Mouse (Mus musculus) lung, embryonic 15.5 days (tissue): ENCODE measurements at regions not wholly inside any gene's neighbourhood (a gene's known extent, or its start where the extent isn't known, plus 50 kb on each side); places are given as distances from the start of the nearest gene placed in this dataset.

Experiments
- ATAC-seq: fragments of 200-750 bp; cut with Nextera tagmentation; 2 replicates; pipeline ENCODE4 v1.8.0; 2017; ENCODE audit warnings: moderate number of reproducible peaks, borderline replicate concordance; ENCODE audit not compliant: low FRiP score, low TSS enrichment; ENCODE audit errors: extremely low read depth
- H3K27ac ChIP-seq: fragments of 300-500 bp; sonication (generic); 2 replicates; pipeline ENCODE4 v1.5.1; 2015; ENCODE audit warnings: moderate library complexity, mild to moderate bottlenecking, inconsistent platforms
- H3K27me3 ChIP-seq: fragments of 300-500 bp; sonication (generic); 2 replicates; pipeline ENCODE4 v1.6.1; 2015; ENCODE audit warnings: inconsistent platforms
- H3K36me3 ChIP-seq: fragments of 300-500 bp; sonication (generic); 2 replicates; pipeline ENCODE4 v1.6.1; 2015; ENCODE audit warnings: inconsistent platforms
- H3K4me1 ChIP-seq: fragments of 300-500 bp; sonication (generic); 2 replicates; pipeline ENCODE4 v1.6.1; 2015; ENCODE audit warnings: inconsistent platforms
- H3K4me2 ChIP-seq: fragments of 300-500 bp; sonication (generic); 2 replicates; pipeline ENCODE4 v1.6.1; 2015; ENCODE audit warnings: inconsistent platforms, mild to moderate bottlenecking, moderate library complexity
- H3K4me3 ChIP-seq: fragments of 300-500 bp; sonication (generic); 2 replicates; pipeline ENCODE4 v1.5.1; 2015; ENCODE audit warnings: mild to moderate bottlenecking, inconsistent platforms
- H3K9ac ChIP-seq: fragments of 300-500 bp; sonication (generic); 2 replicates; pipeline ENCODE4 v1.6.1; 2015; ENCODE audit warnings: inconsistent platforms
- H3K9me3 ChIP-seq: fragments of 300-500 bp; sonication (generic); 2 replicates; pipeline ENCODE4 v1.6.1; 2016; ENCODE audit warnings: inconsistent platforms
- WGBS: fragments of 180-500 bp; shearing (Covaris S2); methylation state at CpG from one replicate; pipeline ENCODE4 v1.1.7; 2015; 5-methylcytosine and 5-hydroxymethylcytosine counted together

GRCm38 (mm10) chr2:149614078-149614939, 209.5 kb downstream of the Cst10 start:
- Histone ChIP-seq H3K36me3 (no peaks in the 10 kb centered on the region), H3K27me3 (no peaks in the 10 kb centered on the region), H3K4me2 (no peak overlapping the region), H3K4me3 (no peak overlapping the region), H3K9me3 (no peaks in the 10 kb centered on the region), H3K4me1 (no peaks in the 10 kb centered on the region), H3K27ac (no peak overlapping the region), H3K9ac (no peak overlapping the region)
- ATAC-seq = no peak
- 80% methylated on average over 2 of the region's 2 CpGs for WGBS

- H3K9ac ChIP-seq = no peak overlapping the region
- no peaks in the 10 kb centered on the region for H3K27me3 ChIP-seq
- ATAC-seq = no peak
- H3K4me3 ChIP-seq = no peak overlapping the region
- no peaks in the 10 kb centered on the region for H3K9me3 ChIP-seq
- H3K27ac ChIP-seq = no peak overlapping the region
- H3K36me3 ChIP-seq = no peaks in the 10 kb centered on the region
- no peak overlapping the region for H3K4me2 ChIP-seq
- WGBS = 44% methylated on average over 1 of the region's 1 CpGs
- H3K4me1 ChIP-seq = no peaks in the 10 kb centered on the region
Measured at GRCm38 (mm10) chr2:149625626-149626025, 203.4 kb upstream of the Syndig1 start.

DNA sequence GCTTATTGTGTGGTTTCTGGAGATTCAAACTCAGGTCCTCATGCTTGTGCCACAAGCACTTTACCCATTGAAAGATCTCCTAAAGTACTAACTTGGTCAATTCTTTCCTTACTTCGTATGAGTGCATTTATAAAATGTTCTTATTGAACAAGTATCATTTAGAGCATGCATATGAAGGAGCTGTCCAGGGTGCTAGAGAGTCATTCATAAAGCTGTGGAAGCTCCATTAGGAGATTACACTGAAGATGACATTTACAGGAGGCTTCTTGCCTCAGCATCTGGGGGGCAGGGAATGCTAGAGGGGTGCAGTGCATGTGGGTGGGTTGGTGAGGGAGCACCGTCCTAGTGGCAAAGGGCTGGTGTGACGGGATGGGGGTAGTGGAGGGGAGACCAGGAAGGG, 187.8 kb upstream of the Syndig1 start:
- Histone ChIP-seq H3K36me3 (no peaks in the 10 kb centered on the region), H3K27me3 (no peaks in the 10 kb centered on the region), H3K9ac (no peak overlapping the region), H3K4me3 (no peak overlapping the region), H3K9me3 (no peaks in the 10 kb centered on the region), H3K4me2 (no peak overlapping the region), H3K27ac (no peak overlapping the region), H3K4me1 (no peaks in the 10 kb centered on the region)
- ATAC-seq = no peak
- 80% methylated on average over 3 of the region's 3 CpGs for WGBS

GRCm38 (mm10) chr2:149651829-149652228, 177.2 kb upstream of the Syndig1 start:
- Histone ChIP-seq H3K4me3 (no peak overlapping the region), H3K27me3 (no peaks in the 10 kb centered on the region), H3K36me3 (no peaks in the 10 kb centered on the region), H3K9me3 (no peaks in the 10 kb centered on the region; the same call in 1 of the 2 replicates), H3K27ac (no peak overlapping the region), H3K4me2 (no peak overlapping the region), H3K9ac (no peak overlapping the region), H3K4me1 (no peaks in the 10 kb centered on the region)
- ATAC-seq = no peak
- 48% methylated on average over 2 of the region's 2 CpGs for WGBS

DNA sequence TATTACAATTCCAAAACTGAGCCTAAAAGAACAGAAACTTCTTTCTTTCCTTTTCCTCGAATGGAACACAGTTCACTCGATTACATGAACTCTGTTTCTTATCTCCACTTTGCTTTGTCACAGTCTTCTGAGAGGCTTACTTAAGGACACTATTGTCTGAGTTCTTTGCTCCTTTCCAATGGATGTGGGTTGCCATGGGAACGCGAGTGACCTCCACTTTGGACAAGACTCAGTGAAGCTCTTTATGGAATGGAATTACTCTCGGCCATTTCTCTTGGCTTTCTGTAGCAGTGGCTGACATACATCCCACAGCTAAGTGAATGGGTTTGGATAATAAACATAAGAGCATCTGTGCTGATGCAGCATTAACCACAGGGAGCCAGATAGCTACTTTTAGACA, 167.9 kb upstream of the Syndig1 start:
- H3K36me3 ChIP-seq = no peaks in the 10 kb centered on the region
- H3K9me3 ChIP-seq = no peaks in the 10 kb centered on the region
- H3K4me2 ChIP-seq = no peak overlapping the region
- no peak overlapping the region for H3K4me3 ChIP-seq
- 62% methylated on average over 5 of the region's 5 CpGs for WGBS
- no peak overlapping the region for H3K9ac ChIP-seq
- ATAC-seq = no peak
- no peak overlapping the region for H3K27ac ChIP-seq
- no peaks in the 10 kb centered on the region for H3K4me1 ChIP-seq
- no peaks in the 10 kb centered on the region for H3K27me3 ChIP-seq

- Histone ChIP-seq H3K4me2 (no peak overlapping the region), H3K4me3 (no peak overlapping the region), H3K27ac (no peak overlapping the region), H3K9ac (no peak overlapping the region), H3K4me1 (no peaks in the 10 kb centered on the region), H3K9me3 (no peaks in the 10 kb centered on the region), H3K36me3 (no peaks in the 10 kb centered on the region), H3K27me3 (no peaks in the 10 kb centered on the region)
- no peak for ATAC-seq
Measured at GRCm38 (mm10) chr2:149664377-149664776, 164.6 kb upstream of the Syndig1 start.

GRCm38 (mm10) chr2:149666412-149666811, 162.6 kb upstream of the Syndig1 start:
- WGBS = 75% methylated on average over 3 of the region's 3 CpGs

GRCm38 (mm10) chr2:149671870-149672269, 157.1 kb upstream of the Syndig1 start:
- Histone ChIP-seq H3K36me3 (no peaks in the 10 kb centered on the region), H3K27me3 (no peaks in the 10 kb centered on the region), H3K4me3 (no peak overlapping the region), H3K4me1 (no peaks in the 10 kb centered on the region), H3K9ac (no peak overlapping the region), H3K27ac (no peak overlapping the region), H3K4me2 (no peak overlapping the region), H3K9me3 (no peaks in the 10 kb centered on the region)
- ATAC-seq = no peak
- 71% methylated on average over 1 of the region's 1 CpGs for WGBS

More at GRCm38 (mm10) chr2:149666412-149666811, 162.6 kb upstream of the Syndig1 start:
- Histone ChIP-seq H3K27me3 (no peaks in the 10 kb centered on the region), H3K9ac (no peak overlapping the region), H3K4me1 (no peaks in the 10 kb centered on the region), H3K9me3 (no peaks in the 10 kb centered on the region), H3K4me3 (no peak overlapping the region), H3K36me3 (no peaks in the 10 kb centered on the region), H3K4me2 (no peak overlapping the region), H3K27ac (no peak overlapping the region)
- ATAC-seq = no peak

DNA sequence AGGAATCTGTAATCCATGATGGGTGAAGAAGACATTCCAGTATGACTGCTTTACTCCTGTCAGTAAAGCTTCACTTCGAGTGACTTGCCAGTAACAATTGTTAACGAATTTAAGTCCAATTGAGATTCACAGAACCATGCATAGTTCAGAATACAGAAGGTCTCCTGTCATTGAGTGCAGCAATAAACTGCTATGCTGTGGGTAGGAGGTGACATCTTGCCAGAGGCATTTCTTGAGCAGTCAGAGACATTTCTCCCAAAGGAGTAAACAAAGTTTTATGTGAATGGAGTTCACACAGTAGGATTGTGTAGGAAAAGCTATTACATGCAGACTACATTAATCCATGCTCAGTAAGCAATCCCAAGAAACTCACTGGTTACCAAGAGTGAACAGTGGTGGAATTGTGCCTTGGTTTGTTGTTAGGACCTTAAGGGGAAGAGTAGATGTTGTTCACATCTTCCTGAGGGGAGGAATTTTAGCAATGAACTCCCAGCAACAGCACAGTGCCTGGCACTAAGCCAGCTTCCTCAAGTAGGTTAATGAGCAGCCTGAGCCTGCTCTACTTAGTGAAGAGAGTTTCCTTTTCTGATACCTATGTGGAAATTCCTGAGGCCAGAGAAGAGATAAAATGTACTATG, 149.1 kb upstream of the Syndig1 start:
- no peaks in the 10 kb centered on the region for H3K27me3 ChIP-seq
- ATAC-seq = 0 out of 2 replicates have a peak, but pooled peaks have one; percentile 58
- no peak overlapping the region for H3K9ac ChIP-seq
- H3K4me3 ChIP-seq = no peak overlapping the region
- 50% methylated on average over 2 of the region's 2 CpGs for WGBS
- peak overlapping the region; percentile 39; the same call in 1 of the 2 replicates for H3K27ac ChIP-seq
- no peaks in the 10 kb centered on the region for H3K9me3 ChIP-seq
- H3K4me1 ChIP-seq = 0 out of 2 replicates have a peak, but pooled peaks cover 7% of the 10 kb centered on the region
- no peaks in the 10 kb centered on the region for H3K36me3 ChIP-seq
- no peak overlapping the region for H3K4me2 ChIP-seq

DNA sequence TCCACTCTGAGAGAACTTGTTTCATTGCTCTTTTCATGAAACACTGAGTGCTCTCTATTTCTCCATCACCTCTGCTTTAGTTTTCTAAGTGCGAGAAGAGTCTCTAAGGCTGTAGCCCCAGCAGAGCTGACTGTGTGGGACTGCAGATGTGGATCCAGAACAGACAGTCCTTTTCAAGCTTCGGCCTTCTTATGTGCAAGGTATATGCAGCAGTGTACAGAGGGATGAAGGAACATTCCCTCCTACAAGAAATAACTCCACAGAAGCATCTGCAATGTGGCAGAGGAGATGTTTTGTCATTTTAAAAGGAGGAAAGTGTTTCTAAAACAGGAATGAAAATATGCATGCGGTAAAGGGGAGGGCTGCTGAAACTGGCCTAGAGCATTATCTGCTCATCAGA, 106.7 kb upstream of the Syndig1 start:
- Histone ChIP-seq H3K4me1 (no peaks in the 10 kb centered on the region), H3K9ac (no peak overlapping the region), H3K36me3 (no peaks in the 10 kb centered on the region), H3K27ac (no peak overlapping the region), H3K4me3 (no peak overlapping the region), H3K4me2 (no peak overlapping the region), H3K9me3 (no peaks in the 10 kb centered on the region), H3K27me3 (no peaks in the 10 kb centered on the region)
- ATAC-seq = no peak
- 51% methylated on average over 3 of the region's 3 CpGs for WGBS

GRCm38 (mm10) chr2:149724279-149724678, 104.7 kb upstream of the Syndig1 start:
- no peak overlapping the region for H3K4me2 ChIP-seq
- no peaks in the 10 kb centered on the region for H3K27me3 ChIP-seq
- H3K4me3 ChIP-seq = no peak overlapping the region
- H3K9ac ChIP-seq = no peak overlapping the region
- 18% methylated on average over 7 of the region's 7 CpGs for WGBS
- H3K36me3 ChIP-seq = no peaks in the 10 kb centered on the region
- H3K4me1 ChIP-seq = no peaks in the 10 kb centered on the region
- ATAC-seq = peak; percentile 52; the same call in 1 of the 2 replicates
- H3K27ac ChIP-seq = no peak overlapping the region
- no peaks in the 10 kb centered on the region for H3K9me3 ChIP-seq

- Histone ChIP-seq H3K27me3 (no peaks in the 10 kb centered on the region), H3K9me3 (no peaks in the 10 kb centered on the region), H3K27ac (no peak overlapping the region), H3K4me3 (no peak overlapping the region), H3K4me2 (no peak overlapping the region), H3K9ac (no peak overlapping the region), H3K36me3 (no peaks in the 10 kb centered on the region), H3K4me1 (no peaks in the 10 kb centered on the region)
- 58% methylated on average over 3 of the region's 3 CpGs for WGBS
- no peak; the same call in 1 of the 2 replicates for ATAC-seq
Measured at GRCm38 (mm10) chr2:149725932-149726331, 103.1 kb upstream of the Syndig1 start.
